Mouse (Mus musculus) left cerebral cortex, adult 9 months (tissue): ENCODE results near the gene Gm11756.
"Not testable (repeated sequence)": the region's sequence is repeated elsewhere in the genome, so short reads cannot be mapped to it uniquely, and the experiment has no call there.

Experiments
- DNase-seq, 2 experiments: peaks; one replicate each; pipeline ENCODE4 v3.0.0; 2022; ENCODE audit warnings: low spot score in 2 of 2

Gm11756 gene

GRCm38 (mm10) chr4:73920660-73921059, at the start of gene Gm11756:
Gm11756 (minus strand) TSS chr4:73920760.
- not testable (repeated sequence) for DNase-seq

- DNase-seq, result no peak
Observed at GRCm38 (mm10) chr4:73950375-73950896, 29.9 kb upstream of the Gm11756 start, which contains the start of gene 2310002L09Rik. 2310002L09Rik (minus strand) TSS chr4:73950846.

- DNase-seq, result not testable (repeated sequence)
Observed at GRCm38 (mm10) chr4:73905853-73906252, 14.7 kb downstream of the Gm11756 start, which contains the start of gene Gm13871. Gm13871 (minus strand) TSS chr4:73905953.

GRCm38 (mm10) chr4:73891012-73891411, 29.5 kb downstream of the Gm11756 start, which contains the start of gene Gm11757:
Gm11757 (minus strand) TSS chr4:73891112.
- not testable (repeated sequence) for DNase-seq

- DNase-seq, result not testable (repeated sequence)
Observed at GRCm38 (mm10) chr4:73876166-73876565, 44.4 kb downstream of the Gm11756 start, which contains the start of gene Gm11758. Gm11758 (minus strand) TSS chr4:73876266.
